Comparison of ENCODE assay signal across 9 mouse cellular contexts in genomic region chr9:65666042-65666441, GRCm38 (mm10). TPM values are rescaled to one million over a fixed set of nuclear protein-coding genes. Genes with fewer than 3 reads are reported as not detected.
A peak's percentile ranks its signal among the peaks of the same experiment; 100 is the strongest.
DNase-seq lines count a peak whose midpoint lies in the region; ATAC-seq and TF ChIP-seq lines count a peak whose summit lies in the region.
"Had no signal": no experiment of that assay in that cellular context is flagged by ENCODE, and none has a peak within 500 bp of the region (broad histone marks: within the 10 kb centered on the region; RNA-seq: fewer than 3 reads in every experiment).

No protein-coding gene starts in this region.

- H3K36me3 ChIP-seq in intestine, embryonic 14.5 days (ENCODE audit: control insufficient read depth, insufficient read depth, low read length) = no peaks in the 10 kb centered on the region
- no peaks in the 10 kb centered on the region for H3K36me3 ChIP-seq in intestine, embryonic 16.5 days (ENCODE audit: control insufficient read depth, insufficient read depth, low read length)
- H3K36me3 ChIP-seq in heart, postnatal 0 days (replicated peaks; ENCODE audit: control insufficient read depth, insufficient read depth, low read length) = no peaks in the 10 kb centered on the region
- no peaks in the 10 kb centered on the region for H3K36me3 ChIP-seq in midbrain, embryonic 14.5 days (ENCODE audit: control insufficient read depth, insufficient read depth, low read length)

- 21% methylated on average over 5 of the region's 5 CpGs for WGBS in intestine, embryonic 14.5 days
- WGBS in intestine, embryonic 16.5 days = 19% methylated on average over 5 of the region's 5 CpGs
- WGBS in heart, postnatal 0 days = 13% methylated on average over 5 of the region's 5 CpGs
- WGBS in midbrain, embryonic 14.5 days = 27% methylated on average over 5 of the region's 5 CpGs

- no peaks in the 10 kb centered on the region for H3K9me3 ChIP-seq in intestine, embryonic 14.5 days (ENCODE audit: control insufficient read depth, low read length)
- H3K9me3 ChIP-seq in intestine, embryonic 16.5 days (ENCODE audit: control insufficient read depth, low read length) = no peaks in the 10 kb centered on the region
- H3K9me3 ChIP-seq in heart, postnatal 0 days (replicated peaks; ENCODE audit: control insufficient read depth, low read length) = no peaks in the 10 kb centered on the region
- no peaks in the 10 kb centered on the region for H3K9me3 ChIP-seq in midbrain, embryonic 14.5 days (ENCODE audit: control insufficient read depth, low read length)

- no peak overlapping the region for H3K9ac ChIP-seq in intestine, embryonic 14.5 days (ENCODE audit: low read length)
- H3K9ac ChIP-seq in intestine, embryonic 16.5 days (ENCODE audit: low read depth, low read length) = no peak overlapping the region
- H3K9ac ChIP-seq in heart, postnatal 0 days (replicated peaks; ENCODE audit: low read depth, low read length) = no peak overlapping the region
- H3K9ac ChIP-seq in midbrain, embryonic 14.5 days (replicated peaks; ENCODE audit: low read length) = no peak overlapping the region

- no peak for TF ChIP-seq EP300 in heart, postnatal 0 days (IDR thresholded peaks at IDR 0.05; ENCODE audit: low read depth)

- no peak overlapping the region for H3K4me3 ChIP-seq in intestine, embryonic 14.5 days (ENCODE audit: low read depth, low read length)
- no peak overlapping the region for H3K4me3 ChIP-seq in intestine, embryonic 16.5 days (ENCODE audit: low read length)
- no peak overlapping the region for H3K4me3 ChIP-seq in heart, postnatal 0 days (ENCODE audit: low read depth, low read length)
- H3K4me3 ChIP-seq in midbrain, embryonic 14.5 days (replicated peaks; ENCODE audit: low read depth, low read length) = no peak overlapping the region
- H3K4me3 ChIP-seq: myocyte had no signal

- no peak overlapping the region for H3K4me2 ChIP-seq in intestine, embryonic 14.5 days (ENCODE audit: low read length)
- H3K4me2 ChIP-seq in intestine, embryonic 16.5 days (ENCODE audit: low read depth, low read length) = no peak overlapping the region
- H3K4me2 ChIP-seq in heart, postnatal 0 days (ENCODE audit: low read depth, low read length) = no peak overlapping the region
- no peak overlapping the region for H3K4me2 ChIP-seq in midbrain, embryonic 14.5 days (ENCODE audit: low read length)

- no peaks in the 10 kb centered on the region for H3K27me3 ChIP-seq in intestine, embryonic 14.5 days (replicated peaks; ENCODE audit: control insufficient read depth, insufficient read depth, low read length)
- no peaks in the 10 kb centered on the region for H3K27me3 ChIP-seq in intestine, embryonic 16.5 days (replicated peaks; ENCODE audit: control insufficient read depth, insufficient read depth, low read length)
- no peaks in the 10 kb centered on the region for H3K27me3 ChIP-seq in heart, postnatal 0 days (ENCODE audit: control insufficient read depth, insufficient read depth, low read length)
- no peaks in the 10 kb centered on the region for H3K27me3 ChIP-seq in midbrain, embryonic 14.5 days (ENCODE audit: control insufficient read depth, insufficient read depth, low read length)

- H3K27ac ChIP-seq in intestine, embryonic 14.5 days (ENCODE audit: low read depth) = no peak overlapping the region
- no peak overlapping the region for H3K27ac ChIP-seq in intestine, embryonic 16.5 days (ENCODE audit: low read length)
- H3K27ac ChIP-seq in heart, postnatal 0 days (ENCODE audit: low read depth) = no peak overlapping the region
- no peak overlapping the region for H3K27ac ChIP-seq in midbrain, embryonic 14.5 days (replicated peaks; ENCODE audit: low read depth, low read length)

- DNase-seq in intestine, embryonic 14.5 days (ENCODE audit: low spot score) = peak; percentile 77
- peak; percentile 69 for DNase-seq in adrenal gland, adult 18-20 months (ENCODE audit: low spot score in 2 of 2)
- DNase-seq in embryo, embryonic 11.5 days (ENCODE audit: low read depth, low spot score) = peak; percentile 44
- peak; percentile 67 for DNase-seq in heart, postnatal 0 days (ENCODE audit: low spot score)
- peak; percentile 40 to 47 for DNase-seq in left cerebral cortex, postnatal 25 days (ENCODE audit: low spot score in 2 of 2)
- DNase-seq in midbrain, embryonic 14.5 days = peak; percentile 85
- DNase-seq in spleen, postnatal 36 days (ENCODE audit: low spot score in 2 of 2) = peak; percentile 39 to 55

- intact Hi-C loops in left cerebral cortex, postnatal 25 days (cut with DNase I) = no loop called here

- peak; percentile 77 for TF ChIP-seq CTCF in heart, postnatal 0 days (IDR thresholded peaks at IDR 0.05; ENCODE audit: low read depth)

- no peaks in the 10 kb centered on the region for H3K4me1 ChIP-seq in intestine, embryonic 14.5 days (replicated peaks; ENCODE audit: control insufficient read depth, insufficient read depth, low read length)
- no peaks in the 10 kb centered on the region for H3K4me1 ChIP-seq in intestine, embryonic 16.5 days (ENCODE audit: control insufficient read depth, insufficient read depth, low read length)
- no peaks in the 10 kb centered on the region for H3K4me1 ChIP-seq in heart, postnatal 0 days (ENCODE audit: control insufficient read depth, insufficient read depth)
- H3K4me1 ChIP-seq in midbrain, embryonic 14.5 days (ENCODE audit: control insufficient read depth, insufficient read depth, low read length) = no peaks in the 10 kb centered on the region

- ATAC-seq in intestine, embryonic 14.5 days (replicated peaks; ENCODE audit: low FRiP score, low TSS enrichment, low read depth) = no peak
- ATAC-seq in intestine, embryonic 16.5 days = no peak
- no peak for ATAC-seq in heart, postnatal 0 days (ENCODE audit: insufficient read depth, low read depth)
- ATAC-seq in midbrain, embryonic 14.5 days (ENCODE audit: low FRiP score, low TSS enrichment) = no peak; the same call in 1 of the 2 replicates

RNA-seq across cellular contexts. Expression of gene Oaz2, which starts 1.8 kb away (rescaled TPM):
- polyA plus RNA-seq in intestine, embryonic 14.5 days (2014; fragmentation: Nextera tagmentation; extraction: Ambion mirVana) = 166 and 184 TPM in 2 replicates
- polyA plus RNA-seq in intestine, embryonic 16.5 days (2015; fragmentation: Nextera tagmentation; extraction: Ambion mirVana) = 185 and 188 TPM in 2 replicates
- 100 to 1,000 TPM; 131 to 132 TPM for total RNA-seq in adrenal gland, adult 18-20 months (2021)
- 317 and 350 TPM in 2 replicates for total RNA-seq in heart, postnatal 0 days (2014; rRNA removed; ENCODE audit: low replicate concordance)
- 293 TPM in 2 replicates for polyA plus RNA-seq in heart, postnatal 0 days (2015; fragmentation: Nextera tagmentation; extraction: Ambion mirVana)
- 100 to 1,000 TPM; 231 to 250 TPM for total RNA-seq in left cerebral cortex, postnatal 25 days (2021)
- 258 and 300 TPM in 2 replicates for polyA plus RNA-seq in midbrain, embryonic 14.5 days (2014; fragmentation: Nextera tagmentation; extraction: Ambion mirVana)

RNA-seq across cellular contexts. Expression of gene Rbpms2, which starts 36.6 kb away (rescaled TPM):
- polyA plus RNA-seq in intestine, embryonic 14.5 days (2014; fragmentation: Nextera tagmentation; extraction: Ambion mirVana) = 28.2 and 32.3 TPM in 2 replicates
- polyA plus RNA-seq in intestine, embryonic 16.5 days (2015; fragmentation: Nextera tagmentation; extraction: Ambion mirVana) = 21.2 and 23.1 TPM in 2 replicates
- total RNA-seq in adrenal gland, adult 18-20 months (2021) = 10 to 100 TPM; 63.3 to 89.9 TPM
- 94.5 and 121 TPM in 2 replicates for total RNA-seq in heart, postnatal 0 days (2014; rRNA removed; ENCODE audit: low replicate concordance)
- polyA plus RNA-seq in heart, postnatal 0 days (2015; fragmentation: Nextera tagmentation; extraction: Ambion mirVana) = 108 and 117 TPM in 2 replicates
- 1 to 10 TPM; 2.2 to 3.2 TPM for total RNA-seq in left cerebral cortex, postnatal 25 days (2021)
- polyA plus RNA-seq in midbrain, embryonic 14.5 days (2014; fragmentation: Nextera tagmentation; extraction: Ambion mirVana) = 2.4 and 3.5 TPM in 2 replicates
